Mouse (Mus musculus) kidney, adult 9 months (tissue): ENCODE data around the gene Mfap4.
A peak's percentile ranks its signal among the peaks of the same experiment; 100 is the strongest.

ENCODE experiments used
- DNase-seq: peaks from one replicate; pipeline ENCODE4 v3.0.0; 2022

The Mfap4 gene

GRCm38 (mm10) chr11:61519484-61520107, 34.4 kb downstream of the Mfap4 start:
- no peak for DNase-seq

DNA sequence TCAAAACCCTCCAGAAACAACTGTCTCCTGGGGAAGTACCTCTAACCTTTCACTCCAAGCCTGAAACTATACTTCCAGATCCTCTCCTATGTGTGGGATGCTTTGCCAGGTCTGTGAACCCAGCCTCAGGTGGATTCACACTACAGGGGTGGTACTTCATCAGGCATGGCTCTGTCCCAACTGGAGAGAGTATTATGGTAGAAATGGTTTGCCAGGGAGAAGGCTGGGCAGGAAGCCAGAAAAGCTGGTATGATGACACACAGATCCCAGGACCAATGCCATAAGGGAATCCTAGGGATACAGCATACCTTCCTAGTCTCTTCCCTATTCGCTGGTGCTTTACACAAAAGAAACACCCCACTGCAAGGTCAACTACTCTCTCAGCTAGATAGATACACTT, 41.6 kb downstream of the Mfap4 start:
- DNase-seq: no peak

DNA sequence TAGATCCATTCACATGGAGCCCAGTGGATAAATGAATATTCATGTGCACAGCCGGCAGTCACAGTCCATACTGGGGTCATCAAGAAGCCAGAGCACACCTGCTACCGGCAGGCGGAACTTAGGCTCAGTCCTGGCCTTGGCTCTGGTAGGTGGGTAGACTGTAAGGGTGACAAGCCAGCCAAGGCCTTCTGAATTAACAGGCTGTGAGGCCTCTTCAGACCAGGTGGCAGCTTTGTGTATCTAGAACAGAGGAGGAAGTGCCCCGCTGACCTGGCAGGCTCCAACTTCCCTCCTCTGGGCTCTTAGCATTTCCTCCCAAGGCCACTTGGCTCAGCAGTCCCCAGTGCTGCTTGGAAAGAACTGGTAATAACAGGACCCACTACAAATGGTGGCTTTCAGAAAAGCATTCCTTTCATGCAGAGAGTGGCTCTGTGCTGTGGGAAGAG, 44.1 kb downstream of the Mfap4 start:
- DNase-seq: peak; percentile 60

- peak; percentile 51 for DNase-seq
Measured at GRCm38 (mm10) chr11:61532820-61533219, 47.6 kb downstream of the Mfap4 start.

- peak; percentile 72 for DNase-seq
Measured at GRCm38 (mm10) chr11:61533571-61533970, 48.3 kb downstream of the Mfap4 start.

GRCm38 (mm10) chr11:61535530-61535929, 50.3 kb downstream of the Mfap4 start:
- DNase-seq: no peak

- DNase-seq: no peak
Measured at GRCm38 (mm10) chr11:61536952-61537351, 51.7 kb downstream of the Mfap4 start.

DNA sequence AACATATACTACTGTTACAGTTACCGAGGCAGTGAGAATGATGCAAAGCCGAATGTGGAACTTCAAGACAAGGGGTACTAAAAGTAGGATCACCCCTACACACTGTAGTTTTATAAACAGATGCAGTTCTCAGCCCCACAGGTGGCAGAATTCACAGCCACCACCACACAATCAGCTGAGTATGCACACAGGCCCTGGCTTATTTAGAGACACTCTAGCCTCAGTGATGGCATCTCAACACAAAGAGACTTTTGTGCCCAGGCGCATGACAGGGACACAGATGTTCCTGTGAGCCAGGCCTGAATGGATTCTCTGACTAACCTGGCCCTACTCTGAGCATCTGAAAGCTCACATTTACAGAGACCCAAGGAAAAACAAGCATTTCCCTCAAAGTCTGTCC, 52.1 kb downstream of the Mfap4 start:
- no peak for DNase-seq
